Mouse (Mus musculus) liver, embryonic 13.5 days (tissue): Measurements from ENCODE around the gene Bin2. TPM values are rescaled to one million over a fixed set of nuclear protein-coding genes. Genes with fewer than 3 reads are reported as not detected.
A peak's percentile ranks its signal among the peaks of the same experiment; 100 is the strongest.

Source experiments
- ATAC-seq: fragments of 200-750 bp; cut with Nextera tagmentation; 2 replicates; pipeline ENCODE4 v1.8.0; 2017; ENCODE audit warnings: low read depth, mild to moderate bottlenecking, moderate number of reproducible peaks, moderate library complexity
- DNase-seq: peaks from one replicate; pipeline ENCODE4 v3.0.0; 2022
- H3K27ac ChIP-seq: fragments of 300-500 bp; sonication (generic); 2 replicates; pipeline ENCODE4 v1.5.1; 2015; ENCODE audit warnings: moderate library complexity, mild to moderate bottlenecking, inconsistent platforms
- H3K27me3 ChIP-seq: fragments of 300-500 bp; sonication (generic); 2 replicates; pipeline ENCODE4 v1.6.1; 2015; ENCODE audit warnings: mild to moderate bottlenecking, inconsistent platforms
- H3K36me3 ChIP-seq: fragments of 300-500 bp; sonication (generic); 2 replicates; pipeline ENCODE4 v1.6.1; 2015; ENCODE audit warnings: mild to moderate bottlenecking, inconsistent platforms
- H3K4me1 ChIP-seq: fragments of 300-500 bp; sonication (generic); replicated peaks from 2 replicates; pipeline ENCODE4 v1.6.1; 2015; ENCODE audit warnings: inconsistent platforms
- H3K4me2 ChIP-seq: fragments of 300-500 bp; sonication (generic); 2 replicates; pipeline ENCODE4 v1.6.1; 2015; ENCODE audit warnings: inconsistent platforms, mild to moderate bottlenecking, moderate library complexity
- H3K4me3 ChIP-seq: fragments of 300-500 bp; sonication (generic); replicated peaks from 2 replicates; pipeline ENCODE4 v1.5.1; 2015; ENCODE audit warnings: mild to moderate bottlenecking, inconsistent platforms
- H3K9ac ChIP-seq: fragments of 300-500 bp; sonication (generic); 2 replicates; pipeline ENCODE4 v1.6.1; 2015; ENCODE audit warnings: mild to moderate bottlenecking, inconsistent platforms
- H3K9me3 ChIP-seq: fragments of 300-500 bp; sonication (generic); replicated peaks from 2 replicates; pipeline ENCODE4 v1.6.1; 2016; ENCODE audit warnings: inconsistent platforms
- WGBS: fragments of 180-500 bp; shearing (Covaris S2); methylation state at CpG from one replicate; pipeline ENCODE4 v1.1.7; 2015; ENCODE audit not compliant: insufficient replicate concordance; 5-methylcytosine and 5-hydroxymethylcytosine counted together
- polyA plus RNA-seq: library from polyadenylated mRNA; unstranded; fragments of >200 nt; fragmentation: Nextera tagmentation; extraction: Ambion mirVana; gene quantifications from 2 replicates; pipeline ENCODE4 v1.2.1, GENCODE M21; 2015

Gene Bin2
- polyA plus RNA-seq, 1 experiment from 2014 or later: 19.7 TPM

DNA sequence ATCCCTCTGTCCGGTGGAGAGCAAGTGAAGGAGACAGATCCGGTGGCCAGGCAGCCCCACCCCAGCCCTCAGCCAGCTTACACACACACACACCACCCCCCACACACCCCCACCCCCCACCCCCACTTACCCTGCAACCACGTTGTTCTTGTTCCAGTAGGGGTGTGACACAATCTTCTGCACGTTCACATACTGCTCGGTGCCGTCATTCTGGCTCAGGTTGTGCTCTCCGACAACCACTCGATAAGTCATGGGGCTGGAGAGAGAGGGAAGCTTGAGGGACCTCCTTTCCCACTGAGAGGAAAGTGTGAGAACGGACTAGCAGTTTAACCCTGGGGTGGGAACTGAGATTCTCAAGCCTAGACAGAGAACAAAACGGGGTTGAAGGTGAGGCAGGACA is 15.1 kb upstream of the Bin2 start:
- Histone ChIP-seq H3K36me3 (no peaks in the 10 kb centered on the region), H3K27me3 (no peaks in the 10 kb centered on the region), H3K4me3 (no peak overlapping the region), H3K4me2 (peak overlapping the region; percentile 39; the same call in 1 of the 2 replicates), H3K4me1 (peaks cover 58% of the 10 kb centered on the region), H3K27ac (no peak overlapping the region), H3K9me3 (no peaks in the 10 kb centered on the region), H3K9ac (no peak overlapping the region)
- ATAC-seq: no peak
- 60% methylated on average over 10 of the region's 10 CpGs for WGBS
- DNase-seq: no peak

GRCm38 (mm10) chr15:100683041-100683440 is 13.7 kb upstream of the Bin2 start:
- no peak overlapping the region for H3K9ac ChIP-seq
- H3K4me1 ChIP-seq: peaks cover 67% of the 10 kb centered on the region
- H3K4me3 ChIP-seq: no peak overlapping the region
- no peaks in the 10 kb centered on the region for H3K9me3 ChIP-seq
- 44% methylated on average over 2 of the region's 2 CpGs for WGBS
- no peak overlapping the region for H3K27ac ChIP-seq
- H3K27me3 ChIP-seq: no peaks in the 10 kb centered on the region
- DNase-seq (peak; percentile 71), ATAC-seq (0 out of 2 replicates have a peak, but pooled peaks have one; percentile 18)
- no peaks in the 10 kb centered on the region for H3K36me3 ChIP-seq
- H3K4me2 ChIP-seq: no peak overlapping the region

DNA sequence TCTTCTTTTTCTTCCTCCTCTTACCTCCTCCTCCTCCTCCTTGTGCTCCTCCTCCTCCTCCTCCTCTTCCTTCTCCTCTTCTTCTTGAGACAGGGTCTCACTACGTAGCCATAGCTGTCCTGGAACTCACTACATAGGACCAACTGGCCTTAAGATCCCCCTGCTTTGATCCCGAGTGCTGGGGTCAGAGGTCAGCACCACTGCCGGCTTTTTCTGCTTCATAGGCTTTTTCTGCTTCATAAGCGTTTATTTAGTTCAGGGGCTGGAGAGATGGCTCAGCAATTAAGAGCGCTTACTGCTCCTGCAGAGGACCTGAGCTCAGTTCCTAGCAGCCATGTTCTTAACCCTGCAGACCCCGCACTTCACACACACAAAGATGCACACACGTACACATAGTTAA is 12.4 kb upstream of the Bin2 start:
- no peaks in the 10 kb centered on the region for H3K27me3 ChIP-seq
- H3K4me3 ChIP-seq: no peak overlapping the region
- H3K27ac ChIP-seq: no peak overlapping the region
- H3K4me1 ChIP-seq: peaks cover 55% of the 10 kb centered on the region
- H3K4me2 ChIP-seq: no peak overlapping the region
- H3K9me3 ChIP-seq: no peaks in the 10 kb centered on the region
- no peak for ATAC-seq
- H3K9ac ChIP-seq: no peak overlapping the region
- 54% methylated on average over 7 of the region's 7 CpGs for WGBS
- no peak for DNase-seq
- H3K36me3 ChIP-seq: no peaks in the 10 kb centered on the region

- Histone ChIP-seq H3K4me1 (peaks cover 47% of the 10 kb centered on the region), H3K4me3 (no peak overlapping the region), H3K9ac (no peak overlapping the region), H3K9me3 (no peaks in the 10 kb centered on the region), H3K27me3 (no peaks in the 10 kb centered on the region), H3K4me2 (no peak overlapping the region), H3K27ac (no peak overlapping the region), H3K36me3 (no peaks in the 10 kb centered on the region)
- ATAC-seq (no peak), DNase-seq (no peak)
- WGBS: 28% methylated on average over 3 of the region's 3 CpGs
These were observed 11.0 kb upstream of the Bin2 start for GRCm38 (mm10) chr15:100680381-100680780.

DNA sequence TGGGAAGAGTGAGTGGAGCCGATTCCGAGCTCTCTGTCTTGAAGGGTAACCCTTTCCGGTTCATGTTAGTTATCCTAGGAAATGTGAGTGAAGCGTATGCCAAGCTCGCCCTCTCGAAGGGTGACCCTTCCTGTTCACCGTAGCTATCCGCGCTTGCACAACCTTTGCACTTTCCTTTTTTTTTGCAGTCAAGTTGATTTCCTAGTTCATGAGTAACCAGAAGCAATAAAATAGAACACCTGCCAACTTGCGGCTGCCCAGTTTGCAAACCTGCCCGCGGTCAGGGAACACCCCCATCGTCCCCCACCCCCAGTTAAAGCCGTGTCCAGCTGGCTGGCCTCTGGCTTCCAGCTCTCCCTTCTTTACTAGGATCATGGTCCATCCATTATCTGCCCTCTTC is 9.7 kb upstream of the Bin2 start:
- Histone ChIP-seq H3K4me2 (no peak overlapping the region), H3K9ac (no peak overlapping the region), H3K9me3 (no peaks in the 10 kb centered on the region), H3K27ac (no peak overlapping the region), H3K4me1 (peaks cover 47% of the 10 kb centered on the region), H3K4me3 (no peak overlapping the region), H3K27me3 (no peaks in the 10 kb centered on the region), H3K36me3 (no peaks in the 10 kb centered on the region)
- no peak for ATAC-seq
- WGBS: 68% methylated on average over 14 of the region's 14 CpGs
- DNase-seq: no peak

DNA sequence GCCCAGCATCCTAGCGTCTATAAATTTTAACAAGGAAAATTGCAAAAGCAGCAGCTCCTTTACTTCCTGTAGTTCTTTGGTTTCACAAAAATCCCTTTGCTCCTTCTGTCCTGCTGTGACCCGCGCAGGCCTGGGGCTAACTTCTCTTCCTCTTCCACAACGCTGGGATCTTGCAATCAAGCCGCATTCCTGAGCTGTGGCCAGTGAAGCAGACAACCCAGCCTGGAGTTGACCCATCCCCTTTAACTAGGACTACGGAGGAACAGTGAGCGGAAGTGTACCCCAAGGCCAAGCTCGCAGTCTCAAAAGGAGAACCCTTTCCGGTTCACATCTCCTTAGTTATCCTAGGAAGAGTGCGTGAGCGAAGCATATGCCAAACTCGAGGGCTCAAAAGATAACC is 9.2 kb upstream of the Bin2 start:
- DNase-seq: no peak
- Histone ChIP-seq H3K4me1 (peaks cover 52% of the 10 kb centered on the region), H3K9ac (no peak overlapping the region), H3K4me3 (no peak overlapping the region), H3K27ac (peak overlapping the region; percentile 38; the same call in 1 of the 2 replicates), H3K27me3 (no peaks in the 10 kb centered on the region), H3K36me3 (no peaks in the 10 kb centered on the region), H3K9me3 (no peaks in the 10 kb centered on the region), H3K4me2 (no peak overlapping the region)
- ATAC-seq: no peak
- WGBS: 71% methylated on average over 12 of the region's 12 CpGs

- no peak overlapping the region for H3K27ac ChIP-seq
- H3K36me3 ChIP-seq: no peaks in the 10 kb centered on the region
- H3K9ac ChIP-seq: no peak overlapping the region
- no peak overlapping the region for H3K4me3 ChIP-seq
- H3K4me2 ChIP-seq: no peak overlapping the region
- H3K4me1 ChIP-seq: peaks cover 61% of the 10 kb centered on the region
- ATAC-seq (no peak), DNase-seq (no peak)
- no peaks in the 10 kb centered on the region for H3K27me3 ChIP-seq
- 75% methylated on average over 8 of the region's 8 CpGs for WGBS
- H3K9me3 ChIP-seq: no peaks in the 10 kb centered on the region
These were observed 8.3 kb upstream of the Bin2 start for GRCm38 (mm10) chr15:100677675-100678074.

DNA sequence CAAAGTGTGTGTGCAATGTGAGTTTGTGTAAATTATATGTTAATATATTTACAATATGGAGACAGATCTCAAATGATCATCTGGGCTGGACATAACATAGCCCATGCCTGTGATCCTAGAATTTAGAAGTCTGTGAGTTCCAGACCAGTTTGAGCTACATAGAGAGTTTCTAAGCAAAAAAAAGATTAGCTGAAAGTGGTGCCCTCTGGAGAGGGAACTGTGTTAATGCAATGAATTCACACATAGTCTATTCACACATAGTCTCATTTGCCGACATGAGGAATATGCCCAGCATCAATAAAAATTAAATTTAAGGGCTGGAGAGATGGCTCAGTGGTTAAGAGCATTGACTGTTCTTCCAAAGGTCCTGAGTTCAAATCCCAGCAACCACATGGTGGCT is 7.2 kb upstream of the Bin2 start:
- Histone ChIP-seq H3K4me2 (no peak overlapping the region), H3K4me1 (peaks cover 64% of the 10 kb centered on the region), H3K4me3 (no peak overlapping the region), H3K27me3 (no peaks in the 10 kb centered on the region), H3K27ac (no peak overlapping the region), H3K36me3 (no peaks in the 10 kb centered on the region), H3K9me3 (no peaks in the 10 kb centered on the region), H3K9ac (no peak overlapping the region)
- ATAC-seq (no peak), DNase-seq (no peak)
- 72% methylated on average over 1 of the region's 1 CpGs for WGBS

- DNase-seq: no peak
- 53% methylated on average over 3 of the region's 3 CpGs for WGBS
- Histone ChIP-seq H3K27ac (no peak overlapping the region), H3K27me3 (no peaks in the 10 kb centered on the region), H3K4me2 (no peak overlapping the region), H3K4me1 (peaks cover 56% of the 10 kb centered on the region), H3K9ac (no peak overlapping the region), H3K36me3 (no peaks in the 10 kb centered on the region), H3K9me3 (no peaks in the 10 kb centered on the region), H3K4me3 (no peak overlapping the region)
- ATAC-seq: no peak
These were observed 6.1 kb upstream of the Bin2 start for GRCm38 (mm10) chr15:100675486-100675885.

DNA sequence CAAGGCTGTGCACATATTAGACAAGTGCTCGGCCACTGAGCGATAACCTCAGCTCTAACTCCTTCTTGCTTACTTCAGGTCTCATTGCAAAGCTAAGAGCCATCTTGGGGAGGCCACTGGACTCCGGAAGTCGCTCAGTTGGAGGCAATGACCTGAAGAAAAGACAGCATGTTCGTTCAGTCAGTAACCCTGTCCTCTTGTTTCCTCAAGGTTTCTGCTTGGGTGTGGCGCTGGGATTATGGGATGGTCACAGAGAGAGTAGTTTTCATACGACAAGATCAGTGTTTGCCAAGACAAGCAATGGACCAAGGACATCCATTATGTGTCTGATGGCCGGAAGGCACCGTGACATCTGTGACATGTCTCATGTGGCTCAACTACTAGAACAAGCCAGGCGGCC is 5.2 kb upstream of the Bin2 start:
- DNase-seq: no peak
- 49% methylated on average over 10 of the region's 10 CpGs for WGBS
- Histone ChIP-seq H3K9ac (no peak overlapping the region), H3K9me3 (no peaks in the 10 kb centered on the region), H3K27ac (peak overlapping the region; percentile 77), H3K4me2 (peak overlapping the region; percentile 36; the same call in 1 of the 2 replicates), H3K27me3 (no peaks in the 10 kb centered on the region), H3K36me3 (no peaks in the 10 kb centered on the region), H3K4me3 (no peak overlapping the region), H3K4me1 (peaks cover 50% of the 10 kb centered on the region)
- ATAC-seq: no peak

DNA sequence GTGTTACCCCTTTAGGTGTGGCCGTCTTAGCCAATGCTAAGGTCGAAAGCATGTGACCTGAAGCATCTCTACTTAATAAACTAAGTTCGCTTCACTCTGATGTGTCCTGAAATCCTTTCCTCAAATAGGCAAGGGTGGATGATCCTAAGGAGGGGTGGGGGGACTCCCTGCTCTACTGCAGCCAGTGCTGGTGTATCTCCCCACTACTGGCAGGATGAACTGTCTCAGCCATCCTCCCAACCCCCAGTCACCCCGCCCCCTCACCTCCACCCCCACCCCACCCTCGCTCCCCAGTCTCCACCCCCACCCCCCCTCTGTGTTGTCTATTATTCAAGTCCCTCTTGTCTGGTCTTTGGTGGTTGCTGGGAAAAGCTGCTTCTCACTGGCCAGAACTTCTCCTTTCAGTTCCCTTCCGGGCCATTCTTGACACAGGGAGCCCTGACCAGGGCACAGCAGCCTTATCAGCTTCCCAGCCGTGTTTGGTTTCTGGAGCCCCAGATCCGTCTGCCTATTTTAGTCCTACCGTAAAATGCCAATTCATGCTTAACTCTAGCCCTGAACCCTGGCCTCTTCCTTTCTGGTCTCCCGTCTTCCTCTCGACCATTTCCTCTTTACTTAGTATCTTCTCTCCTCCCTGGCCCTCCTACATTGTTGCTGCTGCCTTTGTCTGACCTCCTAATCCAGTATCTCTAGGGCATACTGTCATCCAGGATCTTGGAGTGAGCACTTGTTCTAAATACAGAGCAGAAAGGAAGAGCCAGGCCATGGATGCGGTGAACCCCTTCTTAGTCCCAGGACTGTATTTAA is 4.4 kb upstream of the Bin2 start:
- 0 out of 2 replicates have a peak overlapping the region, but pooled peaks have one; percentile 19 for H3K9ac ChIP-seq
- H3K36me3 ChIP-seq: no peaks in the 10 kb centered on the region
- H3K4me1 ChIP-seq: peaks cover 56% of the 10 kb centered on the region
- H3K9me3 ChIP-seq: no peaks in the 10 kb centered on the region
- H3K4me3 ChIP-seq: no peak overlapping the region
- no peaks in the 10 kb centered on the region for H3K27me3 ChIP-seq
- ATAC-seq (peak; percentile 86), DNase-seq (peak; percentile 65)
- H3K4me2 ChIP-seq: peak overlapping the region; percentile 36
- peak overlapping the region; percentile 77 for H3K27ac ChIP-seq
- whole genome bisulfite sequencing: 9% methylated on average over 12 of the region's 12 CpGs

DNA sequence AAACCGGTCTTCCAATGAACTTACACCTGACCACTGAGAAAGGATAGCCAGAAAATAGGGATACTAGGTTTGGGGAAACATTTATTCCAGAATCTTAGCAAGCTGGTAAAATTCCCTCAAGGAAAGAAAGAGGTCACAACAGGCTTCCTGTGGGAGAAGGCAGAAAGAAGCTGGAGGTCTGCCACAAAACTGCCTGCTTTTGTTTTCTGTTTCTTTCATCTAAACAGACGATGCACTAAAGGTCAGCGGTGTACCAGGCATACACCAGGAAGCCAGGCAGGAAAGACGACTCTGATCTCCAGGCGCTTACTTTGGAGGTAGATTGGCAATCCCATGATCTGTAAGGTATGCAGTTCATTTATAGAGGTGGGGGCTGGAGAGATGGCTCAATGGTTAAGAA is 1.5 kb upstream of the Bin2 start:
- Histone ChIP-seq H3K9ac (no peak overlapping the region), H3K36me3 (no peaks in the 10 kb centered on the region), H3K27ac (no peak overlapping the region), H3K4me2 (no peak overlapping the region), H3K4me1 (peaks cover 75% of the 10 kb centered on the region), H3K9me3 (no peaks in the 10 kb centered on the region), H3K4me3 (no peak overlapping the region), H3K27me3 (no peaks in the 10 kb centered on the region)
- WGBS: 76% methylated on average over 5 of the region's 5 CpGs
- ATAC-seq (no peak), DNase-seq (no peak)
